Mouse (Mus musculus) forebrain, embryonic 10.5 days (tissue): Measurements from ENCODE around the gene Nploc4. TPM values are rescaled to one million over a fixed set of nuclear protein-coding genes. Genes with fewer than 3 reads are reported as not detected.

Source experiments
- DNase-seq: peaks from one replicate; pipeline ENCODE4 v3.0.0-alpha.2; 2017; ENCODE audit warnings: low spot score; ENCODE audit errors: extremely low spot score
- H3K27ac ChIP-seq: fragments of 300-500 bp; sonication (generic); 2 replicates; pipeline ENCODE4 v1.5.1; 2016; ENCODE audit warnings: mild to moderate bottlenecking
- H3K27me3 ChIP-seq: fragments of 300-500 bp; sonication (generic); 2 replicates; pipeline ENCODE4 v1.6.1; 2016; ENCODE audit warnings: mild to moderate bottlenecking; ENCODE audit not compliant: poor library complexity, severe bottlenecking
- H3K36me3 ChIP-seq: fragments of 300-500 bp; sonication (generic); replicated peaks from 2 replicates; pipeline ENCODE4 v1.6.1; 2016; ENCODE audit warnings: mild to moderate bottlenecking, moderate library complexity
- H3K4me1 ChIP-seq: fragments of 300-500 bp; sonication (generic); 2 replicates; pipeline ENCODE4 v1.6.1; 2016
- H3K4me3 ChIP-seq: fragments of 300-500 bp; sonication (generic); 2 replicates; pipeline ENCODE4 v1.5.1; 2016; ENCODE audit warnings: mild to moderate bottlenecking, moderate library complexity
- H3K9me3 ChIP-seq: fragments of 300-500 bp; sonication (generic); 2 replicates; pipeline ENCODE4 v1.6.1; 2016; ENCODE audit warnings: mild to moderate bottlenecking, moderate library complexity
- WGBS: fragments of 180-500 bp; shearing (Covaris S2); methylation state at CpG from one replicate; pipeline ENCODE4 v1.1.7; 2016; 5-methylcytosine and 5-hydroxymethylcytosine counted together
- microRNA-seq: library from miRNA; unstranded; fragments of <30 nt; microRNA quantifications from one replicate; pipeline ENCODE4, GENCODE M21; 2017
- polyA plus RNA-seq: library from polyadenylated mRNA; unstranded; fragments of >200 nt; fragmentation: Nextera tagmentation; extraction: Ambion mirVana; gene quantifications from 2 replicates; pipeline ENCODE4 v1.2.1, GENCODE M21; 2016

The Nploc4 gene
- polyA plus RNA-seq, 1 experiment from 2014 or later, result 45.9 TPM

DNA sequence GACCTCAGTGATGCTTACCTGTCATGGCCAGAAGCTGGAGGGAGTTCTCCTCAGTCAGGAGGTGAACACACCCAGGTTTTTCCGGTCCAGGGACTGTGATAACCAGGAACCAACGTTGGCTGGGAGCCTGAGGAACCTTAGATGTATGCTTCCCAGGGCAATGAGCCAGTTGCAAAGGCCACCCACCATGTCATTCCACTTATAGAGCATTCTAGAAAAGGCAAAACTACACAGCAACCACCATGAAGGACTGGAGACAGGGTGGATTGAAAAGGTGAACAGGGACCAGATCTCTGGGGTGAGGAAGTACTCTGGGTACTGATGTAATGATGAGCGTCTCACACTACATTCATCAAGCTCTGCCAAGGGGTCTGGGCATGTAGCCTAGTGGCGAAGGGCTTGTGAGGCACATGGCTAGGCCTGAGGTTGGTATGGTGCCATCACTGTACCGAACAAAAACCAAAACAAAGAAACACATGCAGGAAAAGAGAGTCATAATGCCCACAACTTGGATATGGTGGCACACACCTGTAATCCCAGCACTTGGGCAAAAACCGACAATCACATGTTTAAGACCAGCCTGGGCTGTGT is 102.0 kb downstream of the Nploc4 start:
- H3K27ac ChIP-seq, result no peak overlapping the region
- H3K27me3 ChIP-seq, result no peaks in the 10 kb centered on the region
- H3K9me3 ChIP-seq, result peaks cover 26% of the 10 kb centered on the region; the same call in 1 of the 2 replicates
- 84% methylated on average over 6 of the region's 6 CpGs for WGBS
- peak; percentile 12 for DNase-seq
- no peaks in the 10 kb centered on the region for H3K36me3 ChIP-seq
- H3K4me1 ChIP-seq, result no peaks in the 10 kb centered on the region
- H3K4me3 ChIP-seq, result no peak overlapping the region

Small RNAs within 50 kb of the gene (microRNA-seq; reads per million reads assigned to microRNA genes)
- gene Gm23419, result not detected
- 5.1 reads per million, percentile 12 among the genes with 10 or more reads in this experiment for gene Mir6935

Other genes with a start within 250 kb of the Nploc4 start
- 13.7 and 16.1 TPM in 2 replicates for gene Bahcc1, start 204.8 kb downstream of the Nploc4 start, polyA plus RNA-seq
- 2,559 and 2,733 TPM in 2 replicates for gene Actg1, start 89.2 kb downstream of the Nploc4 start, polyA plus RNA-seq
- gene Fscn2, start 76.2 kb downstream of the Nploc4 start, polyA plus RNA-seq, result 0.32 TPM in 1 of 2 replicates, not detected in the other
- 33.8 and 36.0 TPM in 2 replicates for gene Faap100, start 58.9 kb downstream of the Nploc4 start, polyA plus RNA-seq
- 0.30 and 1.6 TPM in 2 replicates for gene Tspan10, start 4.9 kb upstream of the Nploc4 start, polyA plus RNA-seq
- 0.25 and 0.41 TPM in 2 replicates for gene Pde6g, start 15.8 kb upstream of the Nploc4 start, polyA plus RNA-seq
- gene Oxld1, start 20.4 kb upstream of the Nploc4 start, polyA plus RNA-seq, result 8.7 and 11.8 TPM in 2 replicates
- gene Ccdc137, start 20.4 kb upstream of the Nploc4 start, polyA plus RNA-seq, result 39.6 and 46.3 TPM in 2 replicates
- 60.7 and 62.1 TPM in 2 replicates for gene Arl16, start 29.9 kb upstream of the Nploc4 start, polyA plus RNA-seq
- 211 and 215 TPM in 2 replicates for gene Mrpl12, start 46.9 kb upstream of the Nploc4 start, polyA plus RNA-seq
- 69.3 and 71.6 TPM in 2 replicates for gene Slc25a10, start 54.1 kb upstream of the Nploc4 start, polyA plus RNA-seq
- 0.07 and 0.16 TPM in 2 replicates for gene Gcgr, start 93.0 kb upstream of the Nploc4 start, polyA plus RNA-seq
- 205 and 212 TPM in 2 replicates for gene Mcrip1, start 112.0 kb upstream of the Nploc4 start, polyA plus RNA-seq
- not detected in 2 replicates for gene Ppp1r27, start 113.4 kb upstream of the Nploc4 start, polyA plus RNA-seq
- 485 and 533 TPM in 2 replicates for gene P4hb, start 135.5 kb upstream of the Nploc4 start, polyA plus RNA-seq
- gene Arhgdia, start 143.9 kb upstream of the Nploc4 start, polyA plus RNA-seq, result 744 and 753 TPM in 2 replicates
- 618 and 646 TPM in 2 replicates for gene Alyref, start 160.7 kb upstream of the Nploc4 start, polyA plus RNA-seq
- 218 and 228 TPM in 2 replicates for gene Anapc11, start 160.7 kb upstream of the Nploc4 start, polyA plus RNA-seq
- gene Npb, start 170.8 kb upstream of the Nploc4 start, polyA plus RNA-seq, result 0.44 TPM in 1 of 2 replicates, not detected in the other
- gene Pcyt2, start 180.2 kb upstream of the Nploc4 start, polyA plus RNA-seq, result 145 and 148 TPM in 2 replicates
- gene Sirt7, start 187.5 kb upstream of the Nploc4 start, polyA plus RNA-seq, result 30.1 and 32.8 TPM in 2 replicates
- 20.2 and 22.7 TPM in 2 replicates for gene Mafg, start 195.9 kb upstream of the Nploc4 start, polyA plus RNA-seq
- gene Pycr1, start 206.1 kb upstream of the Nploc4 start, polyA plus RNA-seq, result 37.5 and 40.5 TPM in 2 replicates
- gene Myadml2, start 210.4 kb upstream of the Nploc4 start, polyA plus RNA-seq, result not detected in 2 replicates
- gene Notum, start 223.5 kb upstream of the Nploc4 start, polyA plus RNA-seq, result 0.57 and 0.75 TPM in 2 replicates
- gene Aspscr1, start 235.3 kb upstream of the Nploc4 start, polyA plus RNA-seq, result 134 and 142 TPM in 2 replicates